Mouse (Mus musculus) thymus, adult 2 months (tissue): Measurements from ENCODE around the gene Frmd4a.

Experiments used
- CTCF ChIP-seq: fragments of 200-500 bp; IDR thresholded peaks from 2 replicates; pipeline ENCODE4 v1.5.1; 2012; ENCODE audit warnings: mild to moderate bottlenecking, control low read depth, low read length, moderate library complexity, borderline replicate concordance; ENCODE audit not compliant: control insufficient read depth, poor library complexity, insufficient read depth; ENCODE audit errors: extremely low read depth
- POLR2A ChIP-seq: fragments of 200-500 bp; IDR thresholded peaks from 2 replicates; pipeline ENCODE4 v1.6.1; 2012; ENCODE audit warnings: mild to moderate bottlenecking, low read length, control low read depth, moderate library complexity; ENCODE audit not compliant: control insufficient read depth, poor library complexity, insufficient read depth; ENCODE audit errors: extremely low read depth

DNA sequence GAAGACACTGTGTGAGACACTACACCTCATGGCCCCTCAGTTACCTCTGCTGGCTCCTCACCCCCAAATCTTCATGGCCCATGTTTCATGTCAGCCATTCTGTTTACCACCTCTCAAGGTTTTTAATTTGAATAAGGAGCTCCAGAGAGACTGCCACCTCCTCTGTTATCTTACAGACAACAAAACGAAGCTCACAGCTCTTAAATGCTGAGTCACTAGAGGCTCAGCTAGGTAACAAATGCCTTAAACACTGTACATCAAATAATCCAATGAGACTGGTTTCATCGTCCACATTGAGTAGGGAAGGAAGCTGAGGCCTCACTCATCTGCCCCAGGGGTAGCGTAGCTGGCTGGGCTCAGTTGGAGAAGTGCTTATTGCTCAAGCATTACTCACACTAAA is 245.2 kb downstream of the Frmd4a start:
- no peak for TF ChIP-seq CTCF
- TF ChIP-seq POLR2A = no peak
